Mouse (Mus musculus): ENCODE data around the gene H2afy2. TPM values are rescaled to one million over a fixed set of nuclear protein-coding genes. Genes with fewer than 3 reads are reported as not detected.

The H2afy2 gene
- 3.3 and 4.0 TPM in 2 replicates for polyA plus RNA-seq (2012; rRNA removed)

GRCm38 (mm10) chr10:61783621-61784251, at the start of gene H2afy2:
Gene H2afy2 (minus strand): TSS chr10:61784147.

GRCm38 (mm10) chr10:61714771-61715461, 69.0 kb downstream of the H2afy2 start, which contains the start of gene Aifm2:
Gene Aifm2 (plus strand): TSS chr10:61715263.

GRCm38 (mm10) chr10:61694870-61695670, 88.9 kb downstream of the H2afy2 start, which contains the start of gene Tysnd1:
Gene Tysnd1 (plus strand): TSS chr10:61695514.

Other genes starting within 250 kb of the H2afy2 start
- 0.40 and 0.52 TPM in 2 replicates for gene Npffr1, start 188.7 kb downstream of the H2afy2 start, polyA plus RNA-seq (2012; rRNA removed)
- gene Ppa1, start 135.6 kb downstream of the H2afy2 start, polyA plus RNA-seq (2012; rRNA removed): 102 and 115 TPM in 2 replicates
- gene Sar1a, start 103.8 kb downstream of the H2afy2 start, polyA plus RNA-seq (2012; rRNA removed): 52.5 and 62.1 TPM in 2 replicates
- gene Tysnd1, start 88.6 kb downstream of the H2afy2 start, polyA plus RNA-seq (2012; rRNA removed): 75.1 and 81.2 TPM in 2 replicates
- gene Aifm2, start 68.9 kb downstream of the H2afy2 start, polyA plus RNA-seq (2012; rRNA removed): 12.4 and 13.0 TPM in 2 replicates
- gene Col13a1, start 195.0 kb upstream of the H2afy2 start, polyA plus RNA-seq (2012; rRNA removed): 1.5 and 2.0 TPM in 2 replicates